Mouse (Mus musculus): Measurements from ENCODE around the gene Slc25a30.

Gene Slc25a30

DNA sequence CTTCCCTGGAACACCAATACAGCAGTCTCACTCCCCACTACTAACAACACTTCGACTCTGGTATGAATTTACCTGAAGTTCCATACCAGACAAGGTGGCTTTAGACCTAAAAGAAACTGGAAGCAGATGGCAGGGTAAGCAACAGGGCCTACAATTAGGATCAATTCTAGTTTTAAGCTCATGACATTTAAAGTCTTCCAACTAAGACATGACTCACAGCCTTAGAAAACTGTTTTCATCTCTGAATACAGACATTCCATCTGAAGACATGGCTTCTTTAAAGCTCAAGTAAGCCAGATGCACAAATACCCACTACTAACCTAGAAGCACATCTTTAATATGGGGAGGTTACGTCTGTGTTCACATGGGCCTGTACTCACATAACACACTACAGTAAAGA, 38.9 kb downstream of the Slc25a30 start:
- DNase-seq (ENCODE audit: extremely low spot score, low spot score) = no peak

- no peak for DNase-seq (ENCODE audit: extremely low spot score, low spot score)
Measured at GRCm38 (mm10) chr14:75741904-75742303, 44.9 kb downstream of the Slc25a30 start.

DNA sequence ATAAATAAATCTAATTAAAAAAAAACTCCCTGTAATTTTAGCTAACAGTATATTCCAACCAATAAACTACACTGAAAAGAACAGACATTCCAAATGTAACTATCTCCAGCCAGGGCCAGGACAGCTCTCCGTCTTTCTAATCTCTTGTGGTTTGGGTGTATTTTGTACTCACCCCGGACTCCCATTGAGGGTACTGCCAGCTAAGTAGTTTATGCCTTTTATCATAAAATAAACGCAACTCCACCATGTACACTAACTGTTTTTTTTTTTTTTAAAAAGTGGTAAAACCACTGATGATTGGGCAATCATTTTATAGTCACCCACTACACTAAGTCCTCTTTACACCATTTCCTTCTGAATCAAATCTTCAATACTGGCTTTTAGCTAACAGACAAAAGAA, 51.2 kb downstream of the Slc25a30 start:
- no peak for DNase-seq (ENCODE audit: extremely low spot score, low spot score)

GRCm38 (mm10) chr14:75732631-75733030, 54.2 kb downstream of the Slc25a30 start:
- no peak for DNase-seq (ENCODE audit: extremely low spot score, low spot score)

DNA sequence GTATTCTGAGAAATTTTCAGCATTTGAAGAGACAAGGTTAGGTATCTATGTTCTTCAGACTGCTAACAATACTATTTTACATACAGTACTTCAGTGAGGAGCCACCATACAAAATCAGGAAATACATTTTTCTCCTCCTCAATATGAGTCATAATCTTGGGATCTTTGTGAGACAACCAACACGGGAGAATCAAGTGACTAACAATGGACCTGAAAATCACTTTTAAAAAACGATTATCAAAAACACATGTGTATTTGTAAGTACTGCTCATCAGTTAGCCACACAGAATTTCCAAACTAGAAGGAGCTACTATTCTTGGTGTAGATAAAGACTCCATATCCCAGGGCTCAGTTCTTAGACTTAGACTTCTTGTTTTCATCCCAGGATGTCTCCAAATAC, 55.5 kb downstream of the Slc25a30 start:
- no peak for DNase-seq (ENCODE audit: extremely low spot score, low spot score)

GRCm38 (mm10) chr14:75728111-75728510, 58.7 kb downstream of the Slc25a30 start:
- DNase-seq (ENCODE audit: extremely low spot score, low spot score) = no peak

- DNase-seq (ENCODE audit: extremely low spot score, low spot score) = no peak
Measured at GRCm38 (mm10) chr14:75727046-75727445, 59.8 kb downstream of the Slc25a30 start.

GRCm38 (mm10) chr14:75722816-75723215, 64.0 kb downstream of the Slc25a30 start:
- no peak for DNase-seq (ENCODE audit: extremely low spot score, low spot score)

GRCm38 (mm10) chr14:75721977-75722563, 64.8 kb downstream of the Slc25a30 start:
- peak; percentile 50 for DNase-seq (ENCODE audit: extremely low spot score, low spot score)

GRCm38 (mm10) chr14:75720121-75720520, 66.7 kb downstream of the Slc25a30 start:
- DNase-seq (ENCODE audit: extremely low spot score, low spot score) = no peak

DNA sequence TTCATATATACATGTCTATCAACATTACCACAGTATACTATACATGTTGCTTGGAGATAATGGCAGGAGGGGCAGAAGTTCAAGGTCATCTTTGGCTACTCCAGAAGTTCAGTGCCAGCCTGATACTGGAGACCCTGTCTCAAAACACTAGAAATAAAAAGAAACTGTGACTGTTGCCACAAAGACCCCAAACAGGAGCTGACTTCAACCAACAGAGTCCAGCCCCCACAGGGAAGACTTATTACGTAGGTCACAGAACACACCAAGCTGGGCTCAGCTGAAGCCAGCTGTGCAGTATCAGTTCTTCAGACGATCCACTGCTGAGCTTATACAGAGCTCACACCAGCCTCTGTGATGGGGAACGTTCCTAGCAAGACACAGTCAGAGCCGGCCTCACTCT, 70.4 kb downstream of the Slc25a30 start:
- DNase-seq (ENCODE audit: extremely low spot score, low spot score) = no peak

- no peak for DNase-seq (ENCODE audit: extremely low spot score, low spot score)
Measured at GRCm38 (mm10) chr14:75713661-75714060, 73.2 kb downstream of the Slc25a30 start.

- DNase-seq (ENCODE audit: extremely low spot score, low spot score) = no peak
Measured at GRCm38 (mm10) chr14:75712687-75713086, 74.2 kb downstream of the Slc25a30 start.

- DNase-seq (ENCODE audit: extremely low spot score, low spot score) = no peak
Measured at GRCm38 (mm10) chr14:75711731-75712130, 75.1 kb downstream of the Slc25a30 start.
